Mouse (Mus musculus) lung, embryonic 14.5 days (tissue): ENCODE results near the gene Casp8. TPM values are rescaled to one million over a fixed set of nuclear protein-coding genes. Genes with fewer than 3 reads are reported as not detected.
"Not testable (repeated sequence)": the region's sequence is repeated elsewhere in the genome, so short reads cannot be mapped to it uniquely, and the experiment has no call there.

Experiments used
- ATAC-seq: fragments of 200-750 bp; cut with Nextera tagmentation; 2 replicates; pipeline ENCODE4 v1.8.0; 2017; ENCODE audit warnings: mild to moderate bottlenecking, moderate TSS enrichment, moderate library complexity; ENCODE audit not compliant: insufficient read depth
- DNase-seq: peaks from one replicate; pipeline ENCODE4 v3.0.0-alpha.2; 2015
- H3K27ac ChIP-seq: fragments of 300-500 bp; sonication (generic); 2 replicates; pipeline ENCODE4 v1.5.1; 2014; ENCODE audit warnings: low read depth, mild to moderate bottlenecking, moderate library complexity
- H3K27me3 ChIP-seq: fragments of 300-500 bp; sonication (generic); 2 replicates; pipeline ENCODE4 v1.6.1; 2014; ENCODE audit warnings: low read length, control low read depth; ENCODE audit not compliant: insufficient read depth
- H3K36me3 ChIP-seq: fragments of 300-500 bp; sonication (generic); 2 replicates; pipeline ENCODE4 v1.6.1; 2014; ENCODE audit warnings: control low read depth; ENCODE audit not compliant: insufficient read depth
- H3K4me1 ChIP-seq: fragments of 300-500 bp; sonication (generic); 2 replicates; pipeline ENCODE4 v1.6.1; 2014; ENCODE audit warnings: antibody characterized with exemption, control low read depth; ENCODE audit not compliant: insufficient read depth
- H3K4me2 ChIP-seq: fragments of 300-500 bp; sonication (generic); 2 replicates; pipeline ENCODE4 v1.6.1; 2014; ENCODE audit warnings: mild to moderate bottlenecking
- H3K4me3 ChIP-seq: fragments of 300-500 bp; sonication (generic); 2 replicates; pipeline ENCODE4 v1.5.1; 2014; ENCODE audit warnings: low read depth, low read length
- H3K9ac ChIP-seq: fragments of 300-500 bp; sonication (generic); 2 replicates; pipeline ENCODE4 v1.6.1; 2014
- H3K9me3 ChIP-seq: fragments of 300-500 bp; sonication (generic); 2 replicates; pipeline ENCODE4 v1.6.1; 2016; ENCODE audit warnings: low read depth, low read length, control low read depth
- CTCF ChIP-seq: IDR thresholded peaks from 2 replicates; pipeline ENCODE4 v1.5.1; 2016; ENCODE audit warnings: antibody characterized with exemption, low read depth
- WGBS: fragments of 180-500 bp; shearing (Covaris S2); extraction: QIAGEN DNeasy Blood & Tissue Kit; methylation state at CpG from one replicate; pipeline ENCODE4 v1.1.7; 2014; 5-methylcytosine and 5-hydroxymethylcytosine counted together
- polyA plus RNA-seq: library from polyadenylated mRNA; unstranded; fragments of >200 nt; fragmentation: Nextera tagmentation; extraction: Ambion mirVana; gene quantifications from 2 replicates; pipeline ENCODE4 v1.2.1, GENCODE M21; 2014

Casp8 gene
- polyA plus RNA-seq = 48.9 and 50.4 TPM in 2 replicates

- Histone ChIP-seq H3K4me1 (no peaks in the 10 kb centered on the region; the same call in none of the 2 replicates), H3K36me3 (peaks cover 11% of the 10 kb centered on the region), H3K4me3 (peak within 1 kb of the TSS; percentile 72), H3K4me2 (peak within 1 kb of the TSS; percentile 66), H3K9me3 (peaks cover 4% of the 10 kb centered on the region; the same call in 1 of the 2 replicates), H3K27me3 (no peaks in the 10 kb centered on the region), H3K27ac (peak within 1 kb of the TSS; percentile 91), H3K9ac (peak within 1 kb of the TSS; percentile 91)
- no peak; the same call in 1 of the 2 replicates for TF ChIP-seq CTCF
- ATAC-seq (peak; percentile 96), DNase-seq (peak; percentile 82)
- WGBS = under 1% methylated on average over 42 of the region's 42 CpGs
Observed at GRCm38 (mm10) chr1:58795291-58796058, at the start of gene Casp8. Casp8 (plus strand) TSS chr1:58795374.

GRCm38 (mm10) chr1:58746880-58747279 is 48.3 kb upstream of the Casp8 start:
- Histone ChIP-seq H3K4me3 (no peak overlapping the region), H3K4me1 (no peaks in the 10 kb centered on the region), H3K36me3 (peaks cover 68% of the 10 kb centered on the region), H3K9me3 (no peaks in the 10 kb centered on the region), H3K9ac (no peak overlapping the region), H3K27me3 (no peaks in the 10 kb centered on the region), H3K4me2 (no peak overlapping the region), H3K27ac (no peak overlapping the region)
- ATAC-seq (no peak), DNase-seq (peak; percentile 62)
- 74% methylated on average over 9 of the region's 9 CpGs for WGBS
- TF ChIP-seq CTCF = peak; percentile 57

- no peak for ATAC-seq
- H3K4me3 ChIP-seq = no peak overlapping the region
- H3K4me1 ChIP-seq = no peaks in the 10 kb centered on the region
- DNase-seq = no peak
- no peak overlapping the region for H3K27ac ChIP-seq
- no peak for TF ChIP-seq CTCF
- H3K4me2 ChIP-seq = no peak overlapping the region
- WGBS = 94% methylated on average over 3 of the region's 3 CpGs
- H3K9ac ChIP-seq = no peak overlapping the region
- no peaks in the 10 kb centered on the region for H3K27me3 ChIP-seq
- H3K36me3 ChIP-seq = peaks cover 33% of the 10 kb centered on the region
- H3K9me3 ChIP-seq = no peaks in the 10 kb centered on the region
Observed at GRCm38 (mm10) chr1:58759451-58759850, 35.7 kb upstream of the Casp8 start.

DNA sequence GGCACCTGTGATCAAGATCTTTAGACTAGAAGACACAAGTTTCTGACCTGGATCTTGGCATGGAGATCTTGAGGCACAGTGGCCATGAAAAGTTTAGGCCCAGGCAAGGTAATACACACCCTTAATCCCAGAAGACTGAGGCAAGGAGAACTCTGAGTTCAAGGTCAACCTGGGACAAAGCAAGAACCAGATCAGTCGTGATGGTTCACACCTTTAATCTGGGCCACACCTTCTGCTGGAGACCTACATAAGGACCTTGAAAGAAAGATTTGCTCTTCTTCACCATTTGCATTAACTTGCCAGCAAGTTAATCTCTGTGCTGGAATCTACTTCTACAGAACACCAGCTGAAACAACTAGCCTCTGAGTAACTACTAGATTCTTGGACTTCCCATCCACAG is 34.6 kb upstream of the Casp8 start:
- 66% methylated on average over 1 of the region's 1 CpGs for WGBS
- Histone ChIP-seq H3K36me3 (peaks cover 23% of the 10 kb centered on the region; the same call in 1 of the 2 replicates), H3K9ac (no peak overlapping the region), H3K4me1 (no peaks in the 10 kb centered on the region), H3K27me3 (no peaks in the 10 kb centered on the region), H3K9me3 (no peaks in the 10 kb centered on the region), H3K27ac (no peak overlapping the region), H3K4me3 (no peak overlapping the region), H3K4me2 (no peak overlapping the region)
- no peak for ATAC-seq
- TF ChIP-seq CTCF = no peak
- no peak for DNase-seq

DNA sequence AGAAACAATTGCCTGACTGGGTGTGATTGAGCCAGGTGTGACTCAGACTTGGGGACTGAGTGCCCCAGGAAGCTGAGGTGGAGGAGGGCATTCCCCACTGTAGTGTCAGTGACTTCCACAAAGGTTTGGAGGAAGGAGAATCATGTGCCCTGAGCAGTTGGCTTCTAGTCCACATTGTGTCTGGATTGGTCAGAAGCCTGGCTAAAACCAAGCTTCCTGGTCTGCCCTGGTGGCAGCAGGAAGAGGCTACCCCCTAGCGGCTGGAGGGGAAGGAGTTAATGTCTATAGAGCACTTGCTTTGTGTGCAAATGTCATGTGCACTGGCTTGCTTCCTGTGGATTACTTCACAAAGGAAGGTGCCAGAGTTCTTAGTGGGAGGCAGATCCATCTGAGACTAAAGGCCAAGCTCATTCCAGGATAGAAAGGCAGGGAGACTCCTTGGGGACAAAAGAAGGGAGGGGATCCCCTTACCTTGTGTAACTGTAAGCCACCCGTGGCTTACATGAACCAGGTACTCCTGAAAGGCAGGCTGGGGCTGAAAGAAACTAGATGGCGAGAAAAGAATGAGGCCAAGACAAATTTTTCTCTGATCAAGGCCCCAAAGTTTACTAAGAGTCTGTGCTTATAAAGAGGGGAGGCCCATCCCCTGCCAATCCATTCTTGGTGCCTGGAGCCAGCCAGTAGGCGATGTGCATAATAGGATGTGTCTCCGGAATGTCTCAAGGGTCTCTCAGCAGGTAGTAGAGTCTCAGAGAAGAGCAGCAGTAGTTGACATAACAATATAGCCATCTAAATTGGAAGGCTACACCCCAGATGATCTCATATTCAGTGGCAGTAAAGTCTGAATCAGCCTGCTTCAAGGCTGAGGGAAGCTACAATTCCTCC is 33.5 kb upstream of the Casp8 start:
- not testable (repeated sequence) for H3K4me2 ChIP-seq, H3K4me3 ChIP-seq, H3K9me3 ChIP-seq, H3K9ac ChIP-seq, H3K4me1 ChIP-seq, ATAC-seq, H3K27me3 ChIP-seq, H3K27ac ChIP-seq
- peak; percentile 31 for DNase-seq
- peaks cover 17% of the 10 kb centered on the region; the same call in 1 of the 2 replicates for H3K36me3 ChIP-seq
- WGBS = 75% methylated on average over 5 of the region's 5 CpGs
- TF ChIP-seq CTCF = peak; percentile 30; the same call in 1 of the 2 replicates

DNA sequence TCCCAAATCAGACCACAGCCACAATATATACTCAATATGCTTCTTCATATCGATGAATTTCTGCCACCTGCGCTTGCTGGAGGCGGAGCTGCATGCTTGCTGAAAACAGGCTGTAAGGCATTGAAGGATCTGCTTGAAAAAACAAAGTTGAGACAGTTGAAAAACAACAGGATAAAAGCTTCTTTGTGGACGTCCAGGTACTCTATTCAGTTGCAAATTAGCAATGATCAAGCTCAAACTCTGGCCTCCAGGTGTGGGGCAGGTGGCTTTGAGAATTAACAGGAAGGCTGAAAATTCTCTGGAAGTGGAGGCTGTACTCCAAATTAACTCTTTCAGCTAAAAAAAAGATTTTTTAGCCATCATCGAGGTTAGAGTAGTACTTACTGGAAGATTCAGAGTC is 32.6 kb upstream of the Casp8 start:
- H3K9ac ChIP-seq = no peak overlapping the region
- peaks cover 17% of the 10 kb centered on the region; the same call in 1 of the 2 replicates for H3K36me3 ChIP-seq
- H3K9me3 ChIP-seq = no peaks in the 10 kb centered on the region
- no peak overlapping the region for H3K4me3 ChIP-seq
- H3K27ac ChIP-seq = no peak overlapping the region
- DNase-seq (no peak), ATAC-seq (no peak)
- WGBS = 78% methylated on average over 5 of the region's 5 CpGs
- no peaks in the 10 kb centered on the region for H3K4me1 ChIP-seq
- no peak overlapping the region for H3K4me2 ChIP-seq
- no peaks in the 10 kb centered on the region for H3K27me3 ChIP-seq
- TF ChIP-seq CTCF = no peak

DNA sequence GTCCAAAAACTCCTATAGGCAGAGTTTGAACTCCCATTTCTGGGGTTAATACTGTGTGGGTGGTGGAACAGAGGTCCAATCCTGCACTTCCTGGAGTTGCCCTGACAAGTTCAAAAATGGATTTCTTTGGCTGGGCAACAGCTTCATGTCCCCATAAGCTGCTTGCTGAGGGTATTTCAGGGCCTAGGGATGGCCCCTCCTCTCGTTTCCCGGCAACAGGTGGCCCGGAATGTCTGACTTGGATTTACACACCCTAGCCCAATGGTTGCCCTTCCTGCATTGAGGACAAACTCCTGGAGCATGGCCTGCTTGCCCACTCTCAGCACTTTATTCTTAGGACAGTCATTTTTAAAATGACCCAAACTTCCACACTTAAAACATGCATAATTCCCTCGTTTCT is 28.7 kb upstream of the Casp8 start:
- H3K4me1 ChIP-seq, DNase-seq, H3K36me3 ChIP-seq, H3K4me2 ChIP-seq, H3K27ac ChIP-seq, ATAC-seq, H3K4me3 ChIP-seq, H3K9me3 ChIP-seq, H3K27me3 ChIP-seq, H3K9ac ChIP-seq: not testable (repeated sequence)
- 76% methylated on average over 4 of the region's 4 CpGs for WGBS
